ENCODE assay signal across 9 mouse cellular contexts in genomic region chr10:29148076-29148475, GRCm38 (mm10). TPM values are rescaled to one million over a fixed set of nuclear protein-coding genes. Genes with fewer than 3 reads are reported as not detected.
DNase-seq lines count a peak whose midpoint lies in the region; ATAC-seq lines count a peak whose summit lies in the region.
"Had no signal": no experiment of that assay in that cellular context is flagged by ENCODE, and none has a peak within 500 bp of the region (broad histone marks: within the 10 kb centered on the region; RNA-seq: fewer than 3 reads in every experiment).

No protein-coding gene starts in this region.

- no peak overlapping the region for H3K27ac ChIP-seq in kidney, embryonic 16.5 days (ENCODE audit: low read length)
- peak overlapping the region; percentile 95; the same call in 1 of the 2 replicates for H3K27ac ChIP-seq in hindbrain, embryonic 11.5 days (ENCODE audit: low read depth, low read length)

- H3K36me3 ChIP-seq in kidney, embryonic 16.5 days (ENCODE audit: insufficient read depth, low read length), result no peaks in the 10 kb centered on the region
- no peaks in the 10 kb centered on the region for H3K36me3 ChIP-seq in hindbrain, embryonic 11.5 days (ENCODE audit: control insufficient read depth, insufficient read depth, low read length)

- no peak for DNase-seq in kidney, adult 11 months
- peak; percentile 69 to 71 for DNase-seq in cerebellum, postnatal 36 days
- DNase-seq in hindbrain, embryonic 11.5 days (ENCODE audit: low spot score), result peak; percentile 45
- peak; percentile 47 for DNase-seq in left cerebral cortex, postnatal 4 days
- peak; percentile 84 for DNase-seq in right cerebral cortex, postnatal 25 days
- no peak for DNase-seq in urinary bladder, adult 2 months (ENCODE audit: low spot score)
- DNase-seq in heart, adult 18-20 months, result no peak

- 2% methylated on average over 21 of the region's 21 CpGs for WGBS in kidney, embryonic 16.5 days
- 4% methylated on average over 21 of the region's 21 CpGs for WGBS in hindbrain, embryonic 11.5 days

- H3K4me1 ChIP-seq in kidney, embryonic 16.5 days (ENCODE audit: insufficient read depth, low read length), result peaks cover 16% of the 10 kb centered on the region
- H3K4me1 ChIP-seq in hindbrain, embryonic 11.5 days (replicated peaks; ENCODE audit: control insufficient read depth, insufficient read depth, low read length), result no peaks in the 10 kb centered on the region

- no peak for ATAC-seq in kidney, embryonic 16.5 days (ENCODE audit: low FRiP score, low TSS enrichment)
- ATAC-seq in hindbrain, embryonic 11.5 days (ENCODE audit: low FRiP score), result no peak
- ATAC-seq: Patski had no signal

- H3K9me3 ChIP-seq in kidney, embryonic 16.5 days (ENCODE audit: low read length), result no peaks in the 10 kb centered on the region
- H3K9me3 ChIP-seq in hindbrain, embryonic 11.5 days (ENCODE audit: control insufficient read depth, low read length), result no peaks in the 10 kb centered on the region

- peaks cover 60% of the 10 kb centered on the region for H3K27me3 ChIP-seq in kidney, embryonic 16.5 days (ENCODE audit: insufficient read depth, low read length)
- no peaks in the 10 kb centered on the region for H3K27me3 ChIP-seq in hindbrain, embryonic 11.5 days (ENCODE audit: control insufficient read depth, insufficient read depth, low read length)

- peak overlapping the region; percentile 56 for H3K4me3 ChIP-seq in kidney, embryonic 16.5 days (ENCODE audit: low read length)
- H3K4me3 ChIP-seq in hindbrain, embryonic 11.5 days (ENCODE audit: low read depth, low read length), result peak overlapping the region; percentile 76

- intact Hi-C loops in left cerebral cortex, postnatal 4 days (cut with DNase I), result loop anchor here (5.0 kb wide), 1 partner anchor 44 kb away; no protein-coding TSS in a partner anchor

- no peak overlapping the region for H3K9ac ChIP-seq in kidney, embryonic 16.5 days (replicated peaks; ENCODE audit: low read length)
- H3K9ac ChIP-seq in hindbrain, embryonic 11.5 days (ENCODE audit: low read depth, low read length), result peak overlapping the region; percentile 83

- peak overlapping the region; percentile 90 for H3K4me2 ChIP-seq in kidney, embryonic 16.5 days (replicated peaks; ENCODE audit: low read depth, low read length)
- peak overlapping the region; percentile 86 for H3K4me2 ChIP-seq in hindbrain, embryonic 11.5 days (replicated peaks; ENCODE audit: low read depth, low read length)

RNA-seq across cellular contexts. Expression of gene Soga3, which starts 4.4 kb away (rescaled TPM):
- polyA plus RNA-seq in kidney, embryonic 16.5 days (2015; fragmentation: Nextera tagmentation; extraction: Ambion mirVana), result 0.35 and 1.2 TPM in 2 replicates
- polyA plus RNA-seq in hindbrain, embryonic 11.5 days (2014; fragmentation: Nextera tagmentation; extraction: Ambion mirVana), result 35.8 and 42.6 TPM in 2 replicates
- total RNA-seq in left cerebral cortex, postnatal 4 days (2021), result 100 to 1,000 TPM; 257 to 276 TPM
- polyA plus RNA-seq in urinary bladder, adult 2 months (2012; rRNA removed), result 0.25 and 0.36 TPM in 2 replicates
- not detected for total RNA-seq in heart, adult 18-20 months (2021)

RNA-seq across cellular contexts. Expression of gene Gm49353, which starts 50.7 kb away (rescaled TPM):
- polyA plus RNA-seq in kidney, embryonic 16.5 days (2015; fragmentation: Nextera tagmentation; extraction: Ambion mirVana), result not detected in 2 replicates
- polyA plus RNA-seq in hindbrain, embryonic 11.5 days (2014; fragmentation: Nextera tagmentation; extraction: Ambion mirVana), result 5.0 and 9.9 TPM in 2 replicates
- total RNA-seq in left cerebral cortex, postnatal 4 days (2021), result 10 to 100 TPM; 42.4 to 54.0 TPM
- polyA plus RNA-seq in urinary bladder, adult 2 months (2012; rRNA removed), result 0.11 TPM in 1 of 2 replicates, not detected in the other
- not detected for total RNA-seq in heart, adult 18-20 months (2021)

Comparison
In these comparisons a context has a peak if more than half of its experiments do, and no peak if none do; other contexts are left out.
1. DNase-seq: peak in cerebellum, postnatal 36 days (2 of 2), hindbrain, embryonic 11.5 days (single experiment), left cerebral cortex, postnatal 4 days (single experiment) and right cerebral cortex, postnatal 25 days (single experiment); none in kidney, adult 11 months (single experiment), urinary bladder, adult 2 months (single experiment) and heart, adult 18-20 months (0 of 2).
2. RNA of gene Soga3, which starts 4.4 kb away (polyA plus RNA-seq): 35.8 to 42.6 TPM in hindbrain, embryonic 11.5 days; 0.25 to 0.36 TPM in urinary bladder, adult 2 months and 0.35 to 1.2 TPM in kidney, embryonic 16.5 days; every median in the first group is over 10 times any median in the second.